Mouse (Mus musculus) embryo, embryonic 10 days (tissue): ENCODE results near the gene Srr.

Experiments used
- DNase-seq: peaks from one replicate; pipeline ENCODE4 v3.0.0-alpha.2; 2015; ENCODE audit warnings: low spot score

Srr gene

DNA sequence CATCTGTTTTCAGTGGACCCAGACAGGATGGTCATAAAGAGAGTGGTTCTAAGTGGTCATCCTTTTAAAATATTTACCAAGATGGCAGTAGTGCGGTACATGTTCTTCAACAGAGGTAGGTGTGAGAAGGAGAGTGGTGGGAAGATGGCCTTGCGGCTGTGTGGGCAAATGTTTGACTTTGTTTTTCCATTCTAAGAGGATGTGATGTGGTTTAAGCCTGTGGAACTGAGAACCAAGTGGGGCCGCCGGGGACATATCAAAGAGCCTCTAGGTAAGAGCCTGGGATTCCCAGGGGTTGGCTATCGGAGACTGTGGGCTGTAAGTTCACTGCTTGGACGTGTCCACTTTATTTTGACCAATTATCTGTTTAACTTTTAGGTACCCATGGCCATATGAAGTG lies 17.9 kb downstream of the Srr start:
- no peak for DNase-seq

DNA sequence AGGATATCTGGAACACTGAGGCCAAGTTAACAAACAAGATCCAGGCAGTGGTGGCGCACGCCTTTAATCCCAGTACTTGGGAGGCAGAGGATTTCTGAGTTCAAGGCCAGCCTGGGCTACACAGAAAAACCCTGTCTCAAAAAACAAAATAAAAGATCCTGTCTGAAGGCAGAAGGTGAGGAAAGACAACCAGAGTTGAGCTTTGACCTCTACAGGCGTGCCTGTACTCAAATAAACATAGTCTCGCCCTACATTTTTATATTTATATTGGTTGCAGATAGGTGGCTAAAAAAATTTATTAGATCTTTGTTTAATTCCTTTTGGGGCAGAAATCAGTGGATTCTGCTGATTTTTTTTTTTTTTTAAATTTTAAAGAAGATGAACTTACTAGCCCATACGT lies 23.3 kb downstream of the Srr start:
- no peak for DNase-seq

DNA sequence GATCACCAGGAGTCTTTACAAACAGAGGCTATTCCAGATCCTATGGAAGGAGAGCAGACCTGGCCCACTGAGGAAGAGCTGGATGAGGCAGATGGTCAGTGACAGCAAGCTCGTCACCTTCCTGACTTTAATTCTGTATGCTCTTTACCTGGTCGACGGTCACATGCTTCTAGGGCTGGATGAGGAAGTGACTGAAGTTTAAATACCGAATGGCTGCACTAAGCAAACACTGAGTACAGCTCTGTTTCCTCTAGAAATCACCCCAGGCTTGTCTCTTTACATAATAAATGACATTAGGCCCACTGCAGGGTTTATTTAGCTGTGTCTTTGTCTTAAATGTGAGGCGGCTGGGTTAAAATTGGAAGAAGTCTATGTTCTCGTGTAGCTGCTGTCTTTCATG lies 24.2 kb downstream of the Srr start:
- DNase-seq = no peak

DNA sequence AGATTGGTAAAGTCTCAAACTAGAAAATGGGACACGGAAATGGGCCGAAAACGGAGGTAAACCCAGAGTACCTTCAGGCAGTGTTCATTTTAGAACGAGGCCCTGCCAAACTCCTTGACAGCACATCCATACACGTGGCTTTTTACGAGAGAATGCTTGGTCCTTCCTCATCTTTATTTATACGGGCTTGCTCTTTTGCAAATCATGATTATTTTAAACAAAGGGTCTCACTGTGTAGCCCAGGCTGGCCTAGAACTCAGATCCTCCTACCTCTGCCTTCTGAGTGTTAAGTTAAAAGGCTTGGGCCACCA lies 27.3 kb downstream of the Srr start:
- DNase-seq = no peak

DNA sequence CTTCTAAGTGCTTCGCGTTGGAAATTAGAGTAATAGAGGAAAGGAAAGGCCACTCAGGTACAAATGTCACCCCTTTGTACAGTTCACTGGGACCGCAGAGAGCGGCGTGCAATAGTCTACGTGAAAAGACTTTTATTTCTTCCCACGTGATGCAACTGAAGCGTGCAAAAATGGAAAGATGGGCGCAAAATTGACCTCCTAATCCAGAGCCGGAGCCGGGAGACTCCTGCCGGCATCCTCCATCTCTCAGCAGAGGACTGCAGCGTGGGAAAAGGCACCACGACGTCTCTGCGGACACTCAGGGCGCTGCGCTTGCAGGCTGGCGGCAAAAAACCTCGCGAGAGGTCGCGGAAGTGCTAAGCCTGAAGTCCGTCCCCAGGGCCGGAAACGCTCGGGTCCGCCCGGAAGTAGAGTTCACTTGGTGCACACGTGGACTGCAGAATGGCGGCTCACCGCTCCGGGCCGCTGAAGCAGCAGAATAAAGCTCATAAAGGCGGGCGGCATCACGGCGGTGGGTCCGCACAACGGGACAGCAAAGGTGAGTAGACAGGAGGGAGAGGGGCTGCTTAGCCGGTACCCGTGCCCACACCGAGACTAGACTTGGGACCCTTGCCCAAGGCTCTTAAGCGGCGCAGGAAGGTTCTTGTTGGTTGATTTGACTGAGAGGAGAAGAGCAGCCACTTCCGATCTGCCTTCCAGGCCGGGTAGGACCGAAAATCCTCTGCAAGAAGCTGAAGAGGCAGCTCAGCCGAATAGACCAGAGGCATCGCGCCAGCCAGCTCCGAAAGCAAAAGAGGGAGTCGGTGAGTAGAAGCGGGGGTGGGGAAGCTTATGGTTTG lies 27.9 kb downstream of the Srr start, which contains the start of gene Tsr1:
Tsr1 (plus strand) TSS at position 394 of the 839 bp plus-strand sequence.
- peak; percentile 95 for DNase-seq

DNA sequence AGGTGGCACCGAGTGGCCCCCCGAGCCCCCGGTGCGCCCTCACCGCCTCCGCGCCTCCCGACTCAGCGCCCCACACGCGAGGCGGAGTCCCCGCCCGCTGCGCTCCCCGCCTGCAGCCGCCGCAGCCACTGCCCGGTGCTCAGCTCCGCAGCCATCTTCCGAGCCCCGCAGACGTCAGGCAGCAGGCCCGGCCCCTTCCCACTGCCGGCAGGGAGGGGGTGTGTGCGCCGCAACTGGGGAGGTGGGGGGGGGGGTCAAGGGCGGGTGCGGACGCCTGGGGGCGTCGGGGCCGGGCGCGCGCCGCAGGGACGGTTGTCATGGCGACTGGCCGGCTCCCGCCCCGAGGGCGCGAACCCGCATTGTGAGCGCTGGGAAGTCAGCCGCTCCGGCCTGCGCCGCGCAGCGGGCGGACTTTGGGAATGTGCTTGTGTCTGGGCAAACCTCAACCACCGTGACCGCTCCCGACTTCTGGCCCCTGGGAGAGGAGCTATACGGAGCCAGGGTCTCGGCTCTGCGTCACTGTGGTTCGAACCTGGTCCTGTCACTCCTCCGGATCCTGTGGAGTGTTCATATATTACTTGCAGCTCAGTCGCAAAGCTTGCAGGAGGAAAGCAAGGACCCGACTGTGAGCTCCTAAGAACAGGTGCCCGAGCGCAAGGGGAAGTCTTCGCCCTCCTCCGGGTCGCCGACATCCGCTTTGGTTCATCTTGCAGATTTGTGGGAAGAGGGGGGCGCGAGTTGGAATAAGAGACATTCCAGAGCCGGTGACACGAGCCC lies 28.7 kb downstream of the Srr start, which contains the start of gene Sgsm2:
Sgsm2 (minus strand) TSS at position 160 of the 777 bp plus-strand sequence.
- peak; percentile 84 for DNase-seq

DNA sequence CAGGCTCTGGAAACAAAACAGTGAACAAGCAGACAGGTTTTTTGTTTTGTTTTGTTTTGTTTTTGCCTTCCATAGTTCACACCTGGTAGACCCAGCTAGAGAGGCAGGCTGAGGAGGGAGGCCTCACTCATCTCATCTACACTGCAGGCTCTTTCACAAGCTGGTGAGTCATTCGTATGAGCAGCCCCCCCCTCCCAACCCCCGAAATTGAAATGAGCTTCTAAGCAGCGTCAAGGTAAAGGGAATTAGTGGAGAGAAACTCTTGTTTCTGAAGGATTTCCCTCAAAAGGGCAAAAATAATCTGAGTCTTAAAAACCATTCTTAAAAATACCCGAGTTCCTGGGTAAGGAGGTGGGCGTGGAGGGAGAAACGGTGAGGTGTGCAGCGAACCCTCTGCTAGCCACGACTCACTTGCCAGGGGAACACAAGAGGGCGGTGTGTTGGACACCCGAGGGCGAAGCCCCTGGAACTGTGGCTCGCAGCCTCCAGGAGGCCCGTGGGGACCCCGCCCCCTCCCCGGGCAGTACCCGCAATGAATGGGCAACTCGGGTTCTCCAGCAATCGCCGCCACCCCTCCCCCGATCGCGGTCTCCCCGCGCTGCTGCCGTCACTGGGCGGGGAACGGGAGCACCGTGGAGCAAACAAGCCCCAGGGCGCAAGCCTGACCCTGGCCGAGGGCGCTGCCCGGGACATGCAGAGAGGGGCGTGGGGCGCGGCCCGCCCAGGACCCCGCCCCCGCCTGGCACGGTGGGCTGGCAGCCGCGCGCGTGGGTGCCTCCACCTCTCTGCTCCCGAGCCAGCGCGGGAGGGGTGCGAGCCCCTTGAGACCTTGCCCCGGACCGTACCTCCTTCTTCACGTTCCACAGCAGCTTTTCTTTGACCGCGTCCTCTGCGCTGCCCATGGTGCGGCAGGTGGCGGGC lies 29.5 kb downstream of the Srr start:
- peak; percentile 49 for DNase-seq

DNA sequence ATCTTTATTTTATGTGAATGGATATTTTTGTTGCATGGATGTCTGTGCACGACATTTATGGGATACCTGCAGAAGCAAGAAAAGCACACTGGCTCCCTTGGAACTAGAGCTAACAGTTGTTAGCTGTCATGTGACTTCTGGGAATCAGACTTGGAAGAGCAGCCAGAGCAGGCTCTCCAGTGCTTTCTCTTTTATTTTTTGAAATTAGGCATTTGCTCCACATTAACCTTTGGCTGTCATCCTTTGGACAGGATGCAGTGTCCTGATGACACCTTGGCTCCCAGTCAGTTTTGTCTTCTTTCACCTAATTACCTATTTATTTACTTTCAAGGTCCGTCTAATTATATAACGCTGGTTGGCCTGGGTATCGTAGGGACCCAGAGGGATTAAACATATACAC lies 31.1 kb downstream of the Srr start:
- DNase-seq = no peak

DNA sequence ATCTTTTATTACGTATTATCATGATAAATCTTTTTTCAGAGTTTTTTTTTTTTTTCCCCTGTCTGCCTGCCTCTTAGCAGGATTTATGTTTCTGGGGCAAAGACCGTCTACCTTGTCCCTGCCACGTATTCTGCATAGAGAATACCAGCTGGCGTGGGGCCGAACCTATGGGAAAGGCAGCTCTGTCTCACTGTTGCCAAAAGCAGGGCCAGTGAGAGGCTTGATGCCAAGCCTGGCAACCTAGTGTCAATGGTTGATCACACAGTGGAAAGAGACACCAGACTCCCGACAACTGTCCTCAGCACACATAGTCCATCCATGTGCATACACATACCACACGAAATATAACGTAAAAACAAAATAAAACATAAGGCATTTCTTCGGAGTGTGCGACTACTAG lies 42.6 kb downstream of the Srr start:
- no peak for DNase-seq

DNA sequence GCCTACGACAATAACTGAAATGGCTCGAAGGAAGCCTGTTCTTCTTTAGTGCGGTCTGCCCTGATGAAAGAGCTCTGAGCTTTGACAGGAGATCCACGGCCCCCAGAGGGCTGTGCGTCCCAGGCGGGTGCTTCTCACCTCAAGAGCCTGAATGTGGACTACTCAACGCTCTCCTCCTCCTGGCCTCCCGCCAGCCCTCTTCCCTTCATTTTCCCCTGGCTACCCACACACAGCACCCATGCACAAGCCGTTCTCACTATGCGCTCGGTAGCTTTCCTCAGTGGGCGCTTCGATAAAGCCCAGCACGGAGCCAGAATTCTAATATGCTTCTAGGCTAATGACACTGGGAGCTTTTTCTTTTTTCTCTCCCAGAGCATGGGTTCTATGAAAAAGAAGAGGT lies 43.8 kb downstream of the Srr start:
- DNase-seq = no peak

DNA sequence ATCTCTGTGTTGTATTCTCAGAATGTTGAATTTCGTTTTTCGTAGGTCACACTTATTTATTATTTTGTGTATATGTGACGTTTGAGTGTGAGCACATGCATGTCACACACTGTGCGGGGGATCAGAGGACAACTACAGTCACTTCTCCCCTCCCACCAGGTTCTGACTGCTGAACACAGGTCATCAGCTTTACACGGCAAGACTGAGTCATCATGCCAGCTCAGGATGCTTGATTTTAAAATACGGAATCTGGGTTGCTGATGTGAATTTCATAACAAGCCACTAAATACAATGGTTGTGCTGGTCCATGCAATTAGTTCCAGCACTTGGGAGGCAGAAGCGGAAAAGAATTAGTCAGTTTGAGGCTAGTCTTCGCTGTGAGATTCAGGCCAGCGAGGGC lies 44.7 kb downstream of the Srr start:
- no peak for DNase-seq

DNA sequence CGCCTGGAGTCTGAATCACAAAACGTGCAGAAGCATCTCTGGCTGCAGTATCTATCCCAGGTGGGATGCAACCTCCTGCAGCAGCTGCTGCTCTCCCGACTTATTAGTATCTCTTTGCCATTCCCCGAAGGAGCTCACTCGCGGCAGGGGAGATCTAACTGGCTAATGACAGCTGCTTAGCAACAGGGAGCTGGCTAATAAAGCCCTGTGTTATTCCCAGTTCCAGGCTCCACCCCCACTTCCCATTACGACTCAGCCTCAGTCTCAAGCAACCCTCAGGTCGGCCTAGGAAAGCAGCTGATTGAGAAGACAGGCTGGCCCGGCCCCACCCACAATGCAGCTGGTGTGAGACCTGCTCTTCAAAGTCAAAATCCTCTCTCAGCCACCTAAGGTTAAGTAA lies 48.9 kb downstream of the Srr start:
- peak; percentile 83 for DNase-seq

DNA sequence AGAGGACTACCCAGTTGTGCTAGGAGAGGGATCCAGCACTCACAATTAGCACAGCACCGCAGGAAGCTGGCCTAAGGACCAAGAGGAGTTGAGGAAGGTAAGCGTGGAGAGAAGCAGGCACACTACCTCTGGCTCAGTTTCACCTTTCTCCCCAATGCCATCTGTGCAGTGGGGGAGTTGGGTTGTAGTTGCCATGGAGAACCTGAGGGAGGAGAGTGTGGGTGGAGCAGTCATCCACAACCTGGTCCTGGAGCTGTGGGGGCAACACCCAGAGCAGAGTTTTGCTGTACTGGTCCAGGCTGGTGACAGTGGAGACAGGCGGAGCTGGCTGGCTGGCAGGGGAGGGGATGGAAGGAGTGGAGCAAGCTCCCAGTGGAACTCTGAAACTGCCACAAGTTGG lies 51.1 kb downstream of the Srr start:
- DNase-seq = no peak

DNA sequence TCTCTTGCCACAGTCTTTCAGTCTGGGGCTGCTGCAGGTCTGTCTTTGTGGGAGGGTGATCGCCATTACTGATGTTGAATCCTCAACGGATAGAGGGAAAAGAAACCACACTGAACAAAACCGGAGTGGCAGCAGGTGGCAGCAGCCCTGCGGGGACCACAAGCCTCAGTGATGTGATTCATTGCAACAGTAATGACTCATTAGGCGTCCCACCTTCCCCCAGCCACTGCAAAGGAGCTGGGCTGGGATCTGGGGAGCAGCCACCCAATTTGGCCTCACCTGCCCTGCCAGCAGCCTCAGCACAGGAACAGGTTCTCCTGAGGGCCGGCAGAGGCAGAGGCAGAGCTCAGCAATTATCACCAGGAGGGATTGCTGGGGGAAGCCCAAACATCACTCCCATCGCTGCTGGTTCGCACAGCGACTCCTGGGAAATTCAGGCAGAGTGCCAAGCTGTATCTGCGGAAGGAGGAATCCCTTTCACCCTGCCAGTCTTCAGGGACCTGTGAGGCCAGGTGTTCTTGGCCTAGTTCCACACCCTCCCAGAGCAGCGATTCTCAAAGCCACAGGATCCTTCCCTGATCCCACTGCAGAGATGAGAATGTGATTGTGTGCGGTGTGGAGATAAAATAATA lies 54.6 kb downstream of the Srr start:
- DNase-seq = no peak

DNA sequence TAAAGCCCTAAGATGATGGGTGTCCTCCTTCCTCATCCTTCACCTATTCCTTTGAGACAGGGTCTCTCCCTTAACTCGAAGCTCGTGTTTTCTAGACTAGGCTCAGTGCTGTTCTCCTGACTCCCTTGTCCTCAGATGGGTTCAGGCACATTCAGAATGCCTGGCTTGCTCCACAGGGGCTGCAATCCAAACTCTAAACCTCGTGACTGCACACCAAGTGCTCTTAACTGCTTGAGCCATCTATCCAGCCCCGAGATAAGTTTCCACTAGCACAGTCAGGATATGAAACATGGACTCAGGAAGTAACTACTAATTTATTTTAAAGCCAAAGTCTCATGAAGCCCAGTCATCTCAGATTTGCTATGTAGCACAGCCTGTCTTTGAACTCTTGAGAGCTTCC lies 55.2 kb downstream of the Srr start:
- DNase-seq = no peak

DNA sequence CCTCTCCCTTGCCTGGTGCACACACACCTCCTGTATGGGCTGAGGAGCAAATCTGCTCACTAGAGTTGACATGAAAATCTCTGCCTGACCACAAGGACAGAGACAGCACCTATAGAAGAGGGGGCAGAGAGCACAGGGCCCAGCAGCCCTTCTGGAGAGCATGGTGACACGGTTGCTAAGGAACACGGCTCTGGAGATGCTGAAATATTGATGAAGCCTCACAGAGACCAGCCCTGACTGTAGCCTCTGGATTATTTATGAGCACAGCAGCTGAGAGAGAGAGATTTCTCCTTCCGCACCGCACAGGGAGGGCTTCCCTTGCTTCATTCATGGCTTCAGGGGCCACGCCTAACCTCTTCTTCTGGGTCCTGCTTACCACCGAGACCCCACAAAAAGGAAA lies 56.1 kb downstream of the Srr start:
- no peak for DNase-seq

DNA sequence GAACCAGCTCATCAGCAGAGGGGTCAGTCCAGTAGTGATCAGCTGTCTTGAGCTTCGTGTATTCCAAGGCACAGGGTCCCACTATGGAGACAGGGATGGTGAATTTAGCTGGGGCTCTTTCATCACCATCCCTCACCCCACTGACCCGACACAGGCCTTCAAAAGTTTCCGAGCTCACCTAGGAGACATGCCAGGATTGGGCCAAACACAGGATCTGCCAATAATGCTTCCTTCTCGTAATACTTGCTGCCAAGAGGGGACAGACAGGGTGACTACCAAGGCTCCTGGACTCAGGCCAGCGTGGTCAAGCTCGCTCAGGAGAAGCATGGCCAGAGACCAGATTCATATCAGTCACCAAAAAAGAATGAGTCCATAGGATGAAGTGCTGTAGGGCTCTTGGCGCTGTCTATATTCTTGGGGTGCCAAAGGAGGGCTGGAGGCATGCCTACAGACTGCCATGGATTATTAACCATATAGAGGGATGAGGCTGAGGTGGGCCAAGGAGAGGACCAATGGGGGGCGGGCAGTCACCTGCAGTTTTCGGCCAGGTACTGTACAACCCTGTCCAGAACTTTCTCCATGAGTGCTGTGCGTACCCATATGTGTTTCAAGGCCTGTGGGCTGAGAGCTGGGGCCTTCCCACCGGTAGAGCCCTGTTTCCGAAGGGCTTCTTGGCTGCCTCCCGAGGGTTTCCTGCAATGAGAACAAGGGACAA lies 57.5 kb downstream of the Srr start:
- DNase-seq = no peak

DNA sequence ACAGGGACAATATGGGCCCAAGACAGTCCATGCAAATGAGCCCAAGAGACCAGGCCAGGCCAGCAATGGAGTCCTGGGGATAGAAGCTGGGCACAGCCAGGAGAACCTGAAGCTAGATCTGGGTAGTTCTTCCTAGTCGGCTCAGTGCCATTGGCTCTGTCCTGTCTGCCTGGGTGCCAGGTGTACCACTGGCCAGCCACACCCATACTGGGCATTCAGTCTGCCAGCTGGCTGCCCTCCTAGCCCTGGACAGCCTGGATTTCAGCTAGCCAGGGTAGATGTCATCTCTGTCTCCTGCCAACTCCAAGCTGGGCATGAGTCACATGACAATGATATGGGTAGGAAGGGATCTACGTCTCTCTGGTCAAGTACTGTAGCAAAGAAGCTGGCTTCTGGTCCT lies 58.6 kb downstream of the Srr start:
- no peak for DNase-seq

DNA sequence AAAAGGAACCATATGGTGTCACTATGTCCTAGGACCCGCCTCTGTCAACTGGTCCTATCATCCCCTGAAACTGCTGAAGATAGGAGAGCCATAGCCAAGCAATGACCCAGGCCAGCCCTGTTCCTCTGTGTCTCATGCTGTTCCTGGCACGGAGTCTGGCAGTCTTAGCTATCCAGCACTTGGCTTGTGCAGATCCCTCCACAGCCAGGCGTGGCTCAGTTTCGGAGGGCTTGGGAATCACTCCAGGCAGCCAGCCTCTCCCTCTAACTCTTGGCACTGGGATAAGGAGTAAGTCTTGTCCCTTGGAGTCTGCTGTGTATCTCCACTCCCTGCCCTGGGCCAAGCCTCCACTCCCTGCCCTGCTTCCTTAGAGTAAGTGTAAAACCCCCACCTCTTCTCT lies 59.1 kb downstream of the Srr start:
- no peak for DNase-seq

DNA sequence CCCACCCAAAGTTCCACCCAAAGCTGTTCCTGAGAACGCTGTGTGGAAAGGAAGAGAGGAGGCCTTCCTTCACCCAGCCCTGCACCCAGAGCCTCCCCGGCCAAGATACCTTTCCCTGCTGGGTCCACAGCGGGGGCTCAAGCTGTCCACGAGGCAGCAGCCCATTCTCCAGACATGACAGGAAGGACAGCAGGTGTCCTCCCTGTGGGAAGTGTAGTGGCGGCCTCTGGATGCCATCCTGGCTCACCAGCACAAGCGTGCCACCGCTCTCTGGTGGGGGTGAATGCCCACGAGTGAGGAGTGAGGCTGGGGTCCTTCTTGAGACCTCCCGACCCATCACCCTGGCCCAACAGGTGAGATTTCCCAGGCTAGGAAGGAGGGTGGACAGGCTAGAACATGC lies 60.5 kb downstream of the Srr start:
- DNase-seq = no peak

DNA sequence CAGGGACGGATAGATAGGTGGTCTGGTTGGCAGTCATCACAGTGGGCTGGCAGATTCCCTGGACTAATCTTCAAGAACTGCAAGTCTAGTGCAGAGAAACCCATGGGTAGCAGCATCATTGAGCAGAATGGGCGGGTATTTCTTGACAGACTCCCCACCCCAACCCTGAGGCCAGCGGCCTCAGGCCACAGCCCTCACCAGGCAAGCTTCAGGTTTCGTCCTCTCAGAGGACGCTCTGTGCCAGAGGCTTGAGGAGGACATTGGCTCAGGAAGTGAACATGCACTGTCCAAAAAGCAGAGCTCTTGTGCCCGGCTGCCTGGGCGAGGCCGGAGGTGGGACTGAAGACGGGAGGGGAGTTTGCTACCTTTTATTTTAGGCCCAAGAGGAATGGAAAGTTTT lies 61.3 kb downstream of the Srr start:
- no peak for DNase-seq
